In the genomic region with DNA sequence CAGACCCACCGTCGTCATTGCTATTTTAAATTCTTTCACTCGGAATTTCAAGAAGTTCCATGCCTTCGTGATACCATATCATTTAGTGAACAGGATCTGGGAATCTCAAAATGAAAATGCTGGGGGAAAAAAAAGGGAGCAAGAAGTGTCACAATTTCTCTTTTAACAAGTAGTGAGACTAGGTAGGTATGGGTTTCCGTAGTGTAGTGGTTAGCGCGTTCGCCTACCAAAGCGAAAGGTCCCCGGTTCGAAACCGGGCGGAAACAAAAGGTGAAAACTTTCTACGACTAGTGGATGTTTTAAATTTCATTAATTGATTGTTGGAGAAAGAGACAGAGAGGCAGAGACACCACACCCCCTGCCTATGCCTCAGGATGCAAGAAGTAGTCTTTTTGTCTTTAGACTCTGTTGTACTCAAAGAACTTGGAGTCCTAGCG, we compare ENCODE assay signal across 1 mouse cellular context.
TF ChIP-seq lines count a peak whose summit lies in the region.

No protein-coding gene starts in this region.

TF ChIP-seq in CH12.LX, 34 proteins besides CTCF, POLR2A, EP300 and RAD21 (continued from another document):
- TF ChIP-seq TCF12 (IDR thresholded peaks at IDR 0.05; ENCODE audit: low read depth, low read length): no peak
- TF ChIP-seq CHD1 (IDR thresholded peaks at IDR 0.05; ENCODE audit: low read depth, low read length): no peak
- TF ChIP-seq HCFC1 (IDR thresholded peaks at IDR 0.05; ENCODE audit: low read depth, low read length): peak; percentile 45; the same call in 1 of the 2 replicates
- peak; percentile 61; the same call in 1 of the 2 replicates for TF ChIP-seq MEF2A (IDR thresholded peaks at IDR 0.05; ENCODE audit: borderline replicate concordance, low read depth, low read length)
- TF ChIP-seq MYC (IDR thresholded peaks at IDR 0.05; ENCODE audit: low read depth, low read length): no peak
- 0 out of 2 replicates have a peak, but pooled peaks have one; percentile 9 for TF ChIP-seq E2F4 (IDR thresholded peaks at IDR 0.05; ENCODE audit: insufficient replicate concordance, low read depth, low read length)
- no peak for TF ChIP-seq NELFE (IDR thresholded peaks at IDR 0.05; ENCODE audit: low read depth, low read length)
- TF ChIP-seq JUN (IDR thresholded peaks at IDR 0.05; ENCODE audit: insufficient read depth, low read depth, low read length): no peak
- TF ChIP-seq JUND (conservative IDR thresholded peaks at IDR 0.05; ENCODE audit: low read depth, low read length): 0 out of 2 replicates have a peak, but pooled peaks have one; percentile 45
- no peak for TF ChIP-seq UBTF (IDR thresholded peaks at IDR 0.05; ENCODE audit: low read depth, low read length)
- peak; percentile 97 for TF ChIP-seq ELF1 (IDR thresholded peaks at IDR 0.05; ENCODE audit: low read depth, low read length)
- TF ChIP-seq USF2 (conservative IDR thresholded peaks at IDR 0.05; ENCODE audit: low read depth, low read length): no peak
- no peak for TF ChIP-seq ZMIZ1 (IDR thresholded peaks at IDR 0.05; ENCODE audit: low read depth, low read length)
- TF ChIP-seq SIN3A (IDR thresholded peaks at IDR 0.05; ENCODE audit: low read length): peak; percentile 50; the same call in 1 of the 2 replicates
- TF ChIP-seq MAFK (IDR thresholded peaks at IDR 0.05; ENCODE audit: insufficient replicate concordance, low read length): peak; percentile 97
- no peak for TF ChIP-seq SMC3 (IDR thresholded peaks at IDR 0.05; ENCODE audit: low read depth, low read length)
- no peak for TF ChIP-seq ZC3H11A (IDR thresholded peaks at IDR 0.05; ENCODE audit: low read depth, low read length)
- TF ChIP-seq NRF1 (IDR thresholded peaks at IDR 0.05; ENCODE audit: low read depth, low read length): peak; percentile 70
- no peak for TF ChIP-seq POLR2AphosphoS2 (IDR thresholded peaks at IDR 0.05; ENCODE audit: low read depth, low read length)
- TF ChIP-seq RCOR1 (conservative IDR thresholded peaks at IDR 0.05; ENCODE audit: low read depth, low read length): no peak
- TF ChIP-seq MXI1 (IDR thresholded peaks at IDR 0.05; ENCODE audit: low read depth, low read length): peak; percentile 75
- peak; percentile 65; the same call in 1 of the 2 replicates for TF ChIP-seq IRF4 (IDR thresholded peaks at IDR 0.05; ENCODE audit: low read depth, low read length)
- peak; percentile 55; the same call in 1 of the 2 replicates for TF ChIP-seq BHLHE40 (IDR thresholded peaks at IDR 0.05; ENCODE audit: low read depth, low read length)
- TF ChIP-seq TBP (conservative IDR thresholded peaks at IDR 0.05; ENCODE audit: low read depth, low read length): peak; percentile 100
- TF ChIP-seq CHD2 (IDR thresholded peaks at IDR 0.05; ENCODE audit: low read length): no peak
- peak; percentile 93 for TF ChIP-seq ZNF384 (IDR thresholded peaks at IDR 0.05; ENCODE audit: low read depth, low read length)
- no peak for TF ChIP-seq GABPA (IDR thresholded peaks at IDR 0.05; ENCODE audit: insufficient replicate concordance, low read depth, low read length)
